Mouse (Mus musculus): Measurements from ENCODE around the gene Cpsf4l. TPM values are rescaled to one million over a fixed set of nuclear protein-coding genes. Genes with fewer than 3 reads are reported as not detected.

Gene Cpsf4l
- polyA plus RNA-seq, 1 experiment from 2014 or later, result 0.90 TPM

DNA sequence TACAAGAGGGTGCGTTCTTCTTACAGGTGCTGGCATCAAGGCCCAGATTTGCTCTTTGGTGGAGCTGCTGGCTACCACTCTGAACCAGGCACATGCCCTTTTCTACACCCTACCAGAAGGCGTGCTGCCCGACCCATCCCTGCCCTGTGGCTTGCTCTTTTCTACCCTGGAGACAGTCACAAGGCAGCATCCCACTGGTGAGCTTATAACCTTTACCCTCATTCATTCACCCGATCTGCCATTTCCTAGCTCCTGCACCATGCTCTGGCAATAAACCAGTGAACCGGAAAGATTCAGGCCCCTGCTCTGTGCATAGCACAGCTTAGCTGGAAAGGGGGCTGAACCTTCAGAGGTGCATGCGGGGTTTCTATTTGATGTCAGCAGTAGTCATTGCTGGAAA lies 57.3 kb downstream of the Cpsf4l start:
- H3K36me3 ChIP-seq, result peaks cover 61% of the 10 kb centered on the region
- H3K27ac ChIP-seq, result peak overlapping the region; percentile 10; the same call in 1 of the 2 replicates
- 94% methylated on average over 6 of the region's 6 CpGs for WGBS
- no peaks in the 10 kb centered on the region for H3K27me3 ChIP-seq (ENCODE audit: low read depth, poor library complexity, severe bottlenecking)
- H3K4me1 ChIP-seq, result peaks cover 85% of the 10 kb centered on the region
- no peak overlapping the region for H3K4me3 ChIP-seq
- no peaks in the 10 kb centered on the region for H3K9me3 ChIP-seq (replicated peaks)
- DNase-seq (ENCODE audit: low spot score), result no peak

DNA sequence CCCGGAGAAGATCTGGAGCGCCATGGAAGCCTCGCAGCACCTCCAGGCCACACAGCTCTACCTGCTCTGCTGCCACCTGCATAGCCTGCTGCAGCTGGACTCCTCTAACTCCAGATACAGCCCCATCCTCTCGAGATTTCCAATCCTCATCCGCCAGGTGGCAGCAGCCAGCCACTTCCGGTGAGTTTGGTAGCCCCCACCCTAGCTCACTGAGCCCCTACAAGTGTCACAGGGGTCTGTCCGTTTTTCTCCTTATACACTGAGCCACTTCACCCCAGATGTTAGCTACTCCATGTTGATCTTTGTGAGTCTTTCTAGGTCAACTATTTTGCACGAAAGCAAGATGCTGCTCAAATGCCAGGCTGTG lies 57.9 kb downstream of the Cpsf4l start:
- Histone ChIP-seq H3K27me3 (ENCODE audit: low read depth, poor library complexity, severe bottlenecking) (no peaks in the 10 kb centered on the region), H3K36me3 (peaks cover 55% of the 10 kb centered on the region), H3K9me3 (replicated peaks) (no peaks in the 10 kb centered on the region), H3K4me1 (peaks cover 84% of the 10 kb centered on the region), H3K4me3 (no peak overlapping the region), H3K27ac (0 out of 2 replicates have a peak overlapping the region, but pooled peaks have one; percentile 17)
- 49% methylated on average over 8 of the region's 8 CpGs for WGBS
- DNase-seq (ENCODE audit: low spot score), result peak; percentile 75

DNA sequence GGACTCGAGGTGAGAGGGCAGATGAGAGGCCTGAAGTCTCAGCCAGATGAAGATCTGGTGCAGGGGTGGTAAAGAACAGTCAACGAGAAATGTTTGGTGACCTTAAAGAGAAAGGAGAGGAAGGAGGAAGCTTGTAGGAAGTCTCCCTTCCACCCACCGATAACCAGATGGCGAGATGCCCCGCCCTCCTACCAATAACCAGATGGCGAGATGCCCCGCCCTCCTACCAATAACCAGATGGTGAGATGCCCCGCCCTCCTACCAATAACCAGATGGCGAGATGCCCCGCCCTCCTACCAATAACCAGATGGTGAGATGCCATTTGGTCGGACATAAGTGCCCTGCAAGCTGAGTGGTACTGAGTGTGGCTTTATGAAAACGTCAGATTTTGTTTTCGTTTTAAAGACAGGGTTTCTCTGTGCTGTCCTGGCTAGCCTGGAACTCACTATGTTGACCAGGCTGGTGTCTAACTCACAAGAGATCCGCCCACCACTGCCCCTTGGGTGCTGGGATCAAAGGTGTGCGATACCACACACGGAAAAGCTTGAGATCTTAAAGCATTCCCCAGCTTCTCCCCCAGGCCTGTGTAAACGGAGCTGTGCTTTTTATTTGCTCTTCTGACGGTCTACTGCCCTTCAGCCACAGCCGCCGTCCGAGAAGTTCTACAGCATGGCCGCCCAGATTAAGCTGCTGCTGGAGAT lies 58.5 kb downstream of the Cpsf4l start:
- Histone ChIP-seq H3K4me3 (0 out of 2 replicates have a peak overlapping the region, but pooled peaks have one; percentile 16), H3K27me3 (ENCODE audit: low read depth, poor library complexity, severe bottlenecking) (no peaks in the 10 kb centered on the region), H3K27ac (peak overlapping the region; percentile 66), H3K9me3 (replicated peaks) (no peaks in the 10 kb centered on the region), H3K36me3 (peaks cover 50% of the 10 kb centered on the region), H3K4me1 (peaks cover 87% of the 10 kb centered on the region)
- 56% methylated on average over 22 of the region's 22 CpGs for WGBS
- DNase-seq (ENCODE audit: low spot score), result no peak

DNA sequence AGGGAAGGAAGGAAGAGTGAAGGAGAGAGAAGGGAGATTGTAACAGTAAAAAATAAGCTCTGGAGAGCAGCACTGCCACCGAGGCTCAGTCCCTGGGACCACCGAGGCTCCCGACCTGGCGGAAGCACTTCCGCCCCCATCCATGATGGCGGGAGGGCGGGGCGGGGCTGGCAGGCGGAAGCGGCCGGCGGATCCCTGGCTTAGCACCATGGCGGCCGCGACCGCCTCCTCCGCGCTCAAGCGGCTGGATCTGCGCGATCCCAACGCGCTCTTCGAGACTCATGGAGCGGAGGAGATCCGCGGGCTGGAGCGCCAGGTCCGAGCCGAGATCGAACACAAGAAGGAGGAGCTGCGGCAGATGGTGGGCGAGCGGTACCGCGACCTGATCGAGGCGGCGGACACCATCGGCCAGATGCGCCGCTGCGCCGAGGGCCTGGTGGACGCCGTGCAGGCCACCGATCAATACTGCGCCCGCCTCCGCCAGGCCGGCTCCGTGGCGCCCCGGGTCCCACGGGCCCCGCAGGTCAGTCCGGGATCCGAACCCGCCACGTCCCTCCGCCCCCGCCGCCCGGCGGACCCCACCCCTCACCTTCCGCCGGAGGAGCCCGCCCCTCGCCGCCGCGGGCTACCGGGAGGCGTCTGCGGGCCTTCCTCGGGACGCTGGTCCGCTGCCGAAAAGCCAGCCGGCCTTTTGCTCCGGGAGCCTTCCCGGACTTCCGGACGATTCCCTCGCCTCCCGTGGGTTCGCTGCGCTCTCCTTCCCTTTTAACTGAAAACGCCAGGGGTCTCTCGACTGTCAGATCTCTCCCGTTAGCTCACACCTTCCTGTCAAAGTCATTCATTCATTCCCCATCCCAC lies 60.2 kb downstream of the Cpsf4l start, which contains the start of gene Slc39a11:
Gene Slc39a11, minus strand, starts transcription at position 727 of the 858 bp plus-strand sequence.
- Histone ChIP-seq H3K27me3 (ENCODE audit: low read depth, poor library complexity, severe bottlenecking) (no peaks in the 10 kb centered on the region), H3K36me3 (peaks cover 32% of the 10 kb centered on the region), H3K4me3 (peak within 1 kb of the TSS; percentile 95), H3K9me3 (replicated peaks) (no peaks in the 10 kb centered on the region), H3K4me1 (peaks cover 71% of the 10 kb centered on the region), H3K27ac (peak within 1 kb of the TSS; percentile 98)
- WGBS, result under 1% methylated on average over 91 of the region's 91 CpGs
- peak; percentile 88 for DNase-seq (ENCODE audit: low spot score)

DNA sequence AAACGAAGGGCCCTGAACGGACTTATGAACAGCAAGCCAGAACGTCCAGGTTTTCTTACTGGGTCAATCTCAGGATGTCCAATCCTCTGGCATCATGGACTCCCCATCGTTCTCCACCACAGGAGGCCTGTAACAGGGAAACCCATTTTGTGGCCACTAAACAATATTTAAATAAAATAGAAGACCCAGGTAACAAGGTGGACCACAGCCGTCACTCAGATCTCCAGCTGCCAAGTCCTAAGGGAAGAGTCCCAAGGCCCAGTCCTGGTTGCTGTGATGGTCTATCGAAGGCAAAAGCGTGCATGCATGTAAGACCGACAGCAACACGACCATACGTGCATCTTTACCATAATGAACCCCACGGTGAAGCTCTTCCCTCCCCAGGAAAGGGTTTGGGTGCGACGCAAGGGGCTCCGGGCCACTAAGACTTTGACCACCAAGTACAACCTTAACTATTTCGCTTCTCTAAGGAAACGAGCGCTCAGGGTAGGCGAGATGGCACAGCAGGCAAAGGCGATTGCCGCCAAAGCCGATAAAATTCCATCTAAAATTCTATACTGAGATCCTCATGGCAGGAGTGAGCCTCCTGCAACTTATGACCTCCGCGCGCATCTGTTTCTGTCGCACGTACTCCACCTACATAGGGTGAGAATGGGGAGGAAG lies 61.0 kb downstream of the Cpsf4l start, which contains the start of gene Cog1:
Gene Cog1, plus strand, starts transcription at position 480 of the 663 bp plus-strand sequence.
- WGBS, result 40% methylated on average over 26 of the region's 26 CpGs
- H3K27me3 ChIP-seq (ENCODE audit: low read depth, poor library complexity, severe bottlenecking), result no peaks in the 10 kb centered on the region
- peaks cover 63% of the 10 kb centered on the region for H3K4me1 ChIP-seq

More for the DNA sequence above, 61.0 kb downstream of the Cpsf4l start, which contains the start of gene Cog1:
- Histone ChIP-seq H3K4me3 (peak within 1 kb of the TSS; percentile 95), H3K36me3 (peaks cover 24% of the 10 kb centered on the region), H3K27ac (peak within 1 kb of the TSS; percentile 98), H3K9me3 (replicated peaks) (no peaks in the 10 kb centered on the region)
- DNase-seq (ENCODE audit: low spot score), result no peak

Other genes starting within 250 kb of the Cpsf4l start
- gene Sstr2, start 90.7 kb downstream of the Cpsf4l start, polyA plus RNA-seq (2016; fragmentation: Nextera tagmentation; extraction: Ambion mirVana), result 0.55 and 0.68 TPM in 2 replicates
- gene Cog1, start 60.8 kb downstream of the Cpsf4l start, polyA plus RNA-seq (2016; fragmentation: Nextera tagmentation; extraction: Ambion mirVana), result 26.3 and 31.1 TPM in 2 replicates
- gene Slc39a11, start 59.9 kb downstream of the Cpsf4l start, polyA plus RNA-seq (2016; fragmentation: Nextera tagmentation; extraction: Ambion mirVana), result 14.2 and 15.7 TPM in 2 replicates
- 55.0 and 55.4 TPM in 2 replicates for gene Fam104a, start 25.9 kb downstream of the Cpsf4l start, polyA plus RNA-seq (2016; fragmentation: Nextera tagmentation; extraction: Ambion mirVana)
- gene D11Wsu47e, start 25.6 kb downstream of the Cpsf4l start, polyA plus RNA-seq (2016; fragmentation: Nextera tagmentation; extraction: Ambion mirVana), result 26.7 and 28.4 TPM in 2 replicates
- 111 and 130 TPM in 2 replicates for gene Cdc42ep4, start 41.9 kb upstream of the Cpsf4l start, polyA plus RNA-seq (2016; fragmentation: Nextera tagmentation; extraction: Ambion mirVana)

Measured in limb, embryonic 10.5 days (tissue).